Mouse (Mus musculus): ENCODE data around the gene Pmis2.

Gene Pmis2

DNA sequence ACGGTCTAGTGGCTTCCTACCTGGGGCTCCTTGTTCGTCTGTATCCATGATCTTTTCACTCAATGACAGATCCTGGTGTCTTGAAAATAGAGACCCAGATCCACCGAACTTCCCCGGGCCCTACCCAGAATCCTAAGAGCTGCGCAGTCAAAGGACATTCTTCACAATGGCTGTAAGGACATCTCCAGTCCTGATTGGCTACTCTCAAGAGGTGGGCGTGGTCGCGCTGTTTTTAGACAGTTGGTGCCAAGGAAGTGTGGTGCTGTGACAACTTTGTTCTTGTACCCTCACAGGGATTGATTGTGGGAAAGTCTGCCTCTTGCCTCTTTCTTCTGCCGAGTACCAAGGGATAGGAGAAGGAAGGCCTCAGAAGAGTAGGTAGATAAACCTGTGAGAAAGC, at the start of gene Pmis2:
Gene Pmis2 (minus strand): TSS at position 126 of the 400 bp plus-strand sequence.
- no peak for DNase-seq

DNA sequence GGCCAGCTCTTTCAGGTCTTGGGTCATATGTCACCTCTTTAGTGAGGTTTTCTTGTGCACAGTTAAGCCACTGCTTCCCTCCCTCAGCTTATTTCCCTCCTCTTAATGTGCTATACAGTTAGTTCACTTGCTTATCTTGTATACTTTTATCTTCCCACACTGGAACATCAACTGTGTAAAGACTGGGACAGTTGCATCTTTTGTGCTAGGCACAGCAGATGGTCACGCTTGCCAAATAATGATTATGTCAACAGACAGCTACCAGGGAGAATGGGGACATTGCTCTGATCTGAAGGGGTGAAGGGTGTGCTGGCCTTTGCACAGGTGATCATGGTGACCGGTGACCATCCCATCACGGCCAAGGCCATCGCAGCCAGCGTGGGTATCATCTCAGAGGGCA, 48.3 kb upstream of the Pmis2 start:
- DNase-seq = no peak

DNA sequence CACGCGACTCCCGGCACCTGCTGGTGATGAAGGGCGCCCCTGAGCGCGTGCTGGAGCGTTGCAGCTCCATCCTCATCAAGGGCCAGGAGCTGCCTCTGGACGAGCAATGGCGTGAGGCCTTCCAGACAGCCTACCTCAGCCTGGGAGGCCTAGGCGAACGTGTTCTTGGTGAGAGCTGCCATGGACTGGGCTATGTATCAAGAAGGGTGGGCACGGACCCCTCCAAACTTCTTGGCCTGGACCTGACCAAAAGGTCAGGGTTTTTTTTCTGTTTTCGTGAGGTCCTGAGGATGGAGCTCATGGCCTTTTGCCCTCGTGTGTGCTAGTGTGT, 46.3 kb upstream of the Pmis2 start:
- no peak for DNase-seq

DNA sequence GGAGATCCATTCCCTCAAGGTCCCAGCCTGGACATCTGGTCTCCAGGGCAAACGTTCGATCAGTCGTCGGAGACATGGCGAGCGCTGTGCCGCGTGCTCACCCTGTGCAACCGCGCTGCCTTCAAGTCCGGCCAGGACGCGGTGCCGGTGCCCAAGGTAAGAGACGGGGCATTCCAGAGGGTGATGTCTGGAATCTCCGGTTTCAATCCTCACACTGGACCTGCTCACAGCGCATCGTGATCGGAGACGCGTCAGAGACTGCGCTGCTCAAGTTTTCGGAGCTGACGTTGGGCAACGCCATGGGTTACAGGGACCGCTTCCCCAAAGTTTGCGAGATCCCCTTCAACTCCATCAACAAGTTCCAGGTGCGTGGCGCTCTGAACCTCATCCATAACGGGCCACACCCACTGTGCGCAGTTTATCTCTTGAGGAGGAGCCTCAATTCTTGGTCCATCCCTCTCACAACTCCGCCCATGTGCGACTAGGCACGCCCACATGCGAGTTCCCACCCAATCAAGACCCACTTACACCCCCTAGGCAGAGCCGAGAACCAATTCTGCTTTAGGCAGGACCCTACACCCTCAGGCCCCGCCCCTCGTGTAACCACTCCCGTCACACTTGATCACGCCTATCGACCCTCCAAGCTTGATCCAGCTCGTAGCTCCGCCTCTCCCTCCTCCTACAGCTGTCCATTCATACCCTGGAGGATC, 45.8 kb upstream of the Pmis2 start:
- DNase-seq = peak; percentile 64

GRCm38 (mm10) chr7:30711942-30712341, 40.5 kb upstream of the Pmis2 start, which contains the start of gene Atp4a:
TSS of gene Atp4a (plus strand) at chr7:30712209.
- no peak for DNase-seq

DNA sequence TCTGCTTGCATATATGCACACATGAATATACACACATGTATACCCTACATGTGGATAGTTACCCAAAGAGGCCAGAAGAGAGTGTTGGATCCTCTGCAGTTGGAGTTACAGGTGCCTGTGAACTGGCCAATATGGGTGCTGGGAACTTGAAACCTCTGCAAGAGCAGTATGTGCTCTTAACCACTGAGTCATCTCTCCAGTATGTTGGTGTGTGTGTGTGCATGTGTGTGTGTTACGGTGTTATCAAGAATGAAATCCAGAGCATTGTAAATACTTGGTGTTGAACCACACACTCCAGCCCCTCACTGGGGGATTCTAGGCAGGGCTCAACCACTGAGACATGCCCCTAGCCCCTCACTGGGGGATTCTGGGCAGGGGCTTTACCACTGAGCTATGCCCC, 36.0 kb upstream of the Pmis2 start:
- DNase-seq = no peak

GRCm38 (mm10) chr7:30706214-30706882, 34.9 kb upstream of the Pmis2 start:
- no peak for DNase-seq

- DNase-seq = peak; percentile 19
Observed at GRCm38 (mm10) chr7:30698589-30698988, 27.2 kb upstream of the Pmis2 start, which contains the start of gene 2200002J24Rik. TSS of gene 2200002J24Rik (plus strand) at chr7:30698926.

- DNase-seq = peak; percentile 25
Observed at GRCm38 (mm10) chr7:30698101-30698500, 26.7 kb upstream of the Pmis2 start.

GRCm38 (mm10) chr7:30688325-30688724, 16.9 kb upstream of the Pmis2 start:
- DNase-seq = no peak

- DNase-seq = no peak
Observed at GRCm38 (mm10) chr7:30683425-30683824, 12.0 kb upstream of the Pmis2 start.

DNA sequence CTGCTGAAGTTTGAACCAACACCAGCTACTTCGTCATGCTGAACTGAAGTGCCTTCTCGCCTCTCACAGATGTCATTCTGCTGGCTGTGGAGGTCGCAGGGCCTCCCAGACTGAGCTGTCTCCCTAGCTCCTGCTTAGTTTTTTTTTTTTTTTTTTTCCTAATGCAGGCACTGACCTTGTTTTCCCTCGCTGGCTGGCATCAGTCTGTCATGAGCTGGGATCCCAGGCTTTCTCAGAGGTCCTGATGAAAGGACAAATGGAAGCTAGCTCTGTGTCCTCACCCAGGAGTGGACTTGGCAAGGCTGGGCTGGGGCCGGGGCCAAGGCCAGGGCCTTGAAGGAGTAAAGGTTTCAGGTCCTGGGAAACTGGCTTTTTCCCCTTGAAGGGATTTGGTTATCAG, 10.5 kb upstream of the Pmis2 start:
- DNase-seq = no peak

- no peak for DNase-seq
Observed at GRCm38 (mm10) chr7:30678263-30678975, 7.0 kb upstream of the Pmis2 start.

DNA sequence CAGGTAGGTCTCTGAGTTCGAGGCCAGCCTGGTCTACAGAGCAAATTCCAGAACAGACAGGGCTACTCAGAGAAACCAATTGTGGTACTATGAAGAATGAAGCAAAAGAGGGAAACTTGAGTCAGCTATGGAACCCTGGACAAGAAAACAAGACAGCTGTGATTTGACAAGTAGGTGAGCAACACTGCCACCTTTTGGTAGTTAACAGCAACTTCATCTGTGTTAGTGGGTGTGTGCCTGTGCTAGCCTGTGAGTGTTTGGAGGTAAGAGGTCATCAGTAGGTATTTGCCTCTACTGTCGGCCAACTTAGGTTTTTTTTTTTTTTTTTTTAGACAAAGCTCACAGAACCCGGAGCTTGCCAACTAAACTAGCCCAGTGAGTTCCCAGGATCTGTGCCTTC, 2.2 kb downstream of the Pmis2 start:
- peak; percentile 21 for DNase-seq

DNA sequence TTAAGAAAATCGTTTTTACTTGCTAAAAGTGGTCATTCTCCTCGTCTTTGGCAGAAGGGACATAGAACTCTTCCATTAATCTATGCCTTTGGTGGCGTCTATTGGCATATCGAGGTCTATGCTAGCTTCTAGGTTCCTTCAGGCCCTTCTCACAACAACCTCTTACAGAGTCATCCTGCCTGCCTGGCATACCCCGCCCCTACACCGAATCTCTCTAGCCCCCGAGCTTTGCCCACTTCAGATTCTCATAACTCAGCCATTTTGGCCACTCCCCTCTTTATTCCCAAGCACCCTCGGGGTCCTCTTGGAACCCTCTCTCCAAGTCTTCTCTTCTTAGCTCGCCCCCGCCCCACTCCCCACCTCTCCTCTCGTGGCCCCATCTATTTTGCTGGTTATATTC, 6.1 kb downstream of the Pmis2 start:
- DNase-seq = peak; percentile 4

- peak; percentile 96 for DNase-seq
Observed at GRCm38 (mm10) chr7:30664529-30665200, 6.7 kb downstream of the Pmis2 start, which contains the start of gene Haus5. TSS of gene Haus5 (minus strand) at chr7:30664994.

DNA sequence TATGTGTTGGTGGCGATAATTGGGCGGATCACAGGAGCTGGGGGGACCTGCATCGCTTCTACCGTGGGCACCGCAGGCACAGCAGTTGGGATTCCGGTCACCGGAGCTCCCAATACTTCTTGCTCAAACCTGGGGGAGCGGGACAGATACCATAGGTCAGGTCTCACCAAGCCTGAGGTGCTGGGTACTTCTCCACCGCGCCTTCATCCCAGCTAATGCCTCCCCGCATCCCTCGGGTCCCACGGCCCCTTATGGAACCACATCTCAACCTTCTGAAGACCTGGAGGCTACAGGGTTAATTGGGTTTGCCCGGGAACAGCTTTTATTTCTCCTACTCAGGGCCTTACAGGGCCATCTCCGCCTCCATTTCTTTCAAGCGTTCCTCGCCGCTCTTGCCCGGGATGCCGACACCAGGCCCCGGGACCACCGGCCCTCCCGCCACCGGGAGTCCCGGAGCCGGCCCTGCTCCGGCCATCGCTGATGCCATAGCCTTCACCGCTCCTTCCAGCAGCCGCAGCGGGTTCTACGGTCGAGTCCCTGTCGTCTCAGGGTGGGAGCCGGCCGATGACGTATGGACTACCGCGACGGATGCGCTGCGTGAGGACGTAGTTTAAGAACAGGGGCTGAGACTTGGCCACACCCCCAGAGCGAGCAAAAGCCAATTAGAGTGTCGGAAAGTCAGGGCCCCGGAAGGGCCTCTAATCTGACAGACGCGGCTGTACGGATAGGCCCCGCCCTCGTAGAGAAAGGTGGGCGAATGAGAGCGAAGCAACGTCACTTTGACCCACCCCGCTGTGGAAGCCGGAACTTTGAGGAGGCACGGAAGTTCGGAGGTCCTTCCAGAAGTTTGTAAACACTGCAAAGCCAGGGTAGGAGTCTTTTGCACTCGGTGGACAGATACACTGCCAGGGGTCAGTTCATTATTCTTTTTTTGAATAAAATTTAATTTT, 21.5 kb downstream of the Pmis2 start, which contains the start of gene Rbm42:
Gene Rbm42 (minus strand): TSS at position 727 of the 950 bp plus-strand sequence.
- peak; percentile 100 for DNase-seq

GRCm38 (mm10) chr7:30639083-30639482, 32.3 kb downstream of the Pmis2 start:
- DNase-seq = no peak

DNA sequence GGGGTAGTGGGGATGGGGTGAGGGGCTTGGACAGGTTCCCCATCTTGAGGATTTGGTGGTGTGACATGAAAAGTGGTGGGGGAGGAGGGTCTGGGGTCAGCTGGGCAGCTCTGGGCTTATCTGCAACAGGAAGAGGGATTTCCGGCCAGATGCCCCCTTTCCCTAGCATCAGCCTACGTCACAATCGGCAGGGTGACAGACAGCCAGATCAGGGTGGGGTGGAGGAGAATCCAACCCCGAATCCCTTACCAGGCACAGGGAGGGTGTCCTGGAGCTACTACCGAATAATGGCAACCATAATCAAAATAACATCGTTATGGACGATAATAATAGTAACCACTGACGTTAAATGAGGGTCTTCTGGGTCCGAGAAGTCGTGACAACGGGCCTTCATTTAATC, 35.0 kb downstream of the Pmis2 start:
- no peak for DNase-seq

GRCm38 (mm10) chr7:30635752-30636151, 35.7 kb downstream of the Pmis2 start, which contains the start of gene Etv2:
TSS of gene Etv2 (minus strand) at chr7:30635852.
- DNase-seq = no peak

DNA sequence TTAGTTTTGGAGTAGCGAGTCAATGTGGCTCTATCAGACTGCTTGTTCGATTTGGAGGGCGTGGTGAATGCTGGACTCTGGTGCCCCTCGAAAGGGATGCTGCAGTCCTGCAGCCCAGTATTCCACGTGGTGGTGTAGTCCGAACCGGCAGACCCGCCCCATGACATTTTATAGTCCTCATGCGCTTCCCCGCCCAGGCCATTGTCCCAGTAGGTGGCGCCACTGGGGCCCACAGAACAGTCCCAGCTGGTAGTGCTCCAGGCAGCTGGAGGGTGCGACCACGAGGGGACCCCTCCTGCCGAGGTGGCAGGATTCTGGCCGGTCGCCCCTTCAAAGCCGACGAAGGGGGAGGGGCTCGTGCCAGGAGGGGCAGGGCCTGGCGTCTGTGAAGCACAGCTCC, 36.8 kb downstream of the Pmis2 start:
- peak; percentile 50 for DNase-seq
